ENCODE assay signal across 8 mouse cellular contexts in the genomic region with DNA sequence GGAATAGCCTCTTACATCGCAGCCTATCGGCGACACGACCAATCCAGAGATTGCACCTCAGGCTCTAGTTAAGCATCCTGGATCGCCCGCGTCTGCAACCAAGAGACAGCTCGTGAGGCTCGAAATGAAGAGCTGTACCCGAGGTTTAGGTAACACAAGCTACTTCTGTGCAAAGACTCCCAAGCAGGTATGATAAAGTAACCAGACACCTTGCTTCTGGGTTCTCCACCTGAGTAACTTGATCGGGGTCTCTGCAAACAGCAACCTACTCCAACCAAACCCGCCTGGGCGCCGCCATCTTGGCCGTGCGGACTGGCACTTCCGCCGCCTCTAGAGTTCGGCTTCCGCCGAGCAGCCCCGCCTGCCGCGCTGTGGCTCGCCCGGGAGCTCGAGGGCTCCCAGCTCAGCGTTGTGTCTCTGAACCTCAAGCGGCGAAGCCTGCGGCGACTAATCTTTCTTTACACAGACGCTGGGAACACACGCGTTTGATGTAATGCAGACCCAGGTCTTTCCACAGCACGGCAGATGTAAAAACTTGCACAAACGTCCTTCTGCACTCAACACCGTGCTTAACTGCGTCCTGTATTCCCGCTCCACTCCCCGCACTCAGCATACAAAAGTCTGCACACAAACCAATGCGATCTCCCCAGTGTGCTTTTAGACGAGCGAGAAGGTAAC. TPM values are rescaled to one million over a fixed set of nuclear protein-coding genes. Genes with fewer than 3 reads are reported as not detected.
DNase-seq lines count a peak whose midpoint lies in the region; ATAC-seq lines count a peak whose summit lies in the region.

A gene (minus strand): TSS at position 332 of the 678 bp plus-strand sequence.

- peak; percentile 99 for ATAC-seq in megakaryocyte-erythroid progenitor cell, adult 5-6 weeks (replicated peaks; ENCODE audit: low FRiP score, low TSS enrichment, poor library complexity, severe bottlenecking)

- intact Hi-C loops in gastrocnemius, postnatal 14 days (cut with DNase I; ENCODE audit: low total_unique reads): no loop called here
- intact Hi-C loops in left cerebral cortex, postnatal 14 days (cut with DNase I): no loop called here

- peak; percentile 81 to 82 for DNase-seq in adrenal gland, adult 18-20 months (ENCODE audit: low spot score in 2 of 2)
- peak; percentile 89 for DNase-seq in embryo, embryonic 10 days (ENCODE audit: low spot score)
- DNase-seq in gastrocnemius, postnatal 14 days: peak; percentile 85
- peak; percentile 86 for DNase-seq in induced T-regulatory cell, adult 2 months (ENCODE audit: low read depth)
- peak; percentile 76 to 86 for DNase-seq in left cerebral cortex, postnatal 14 days (ENCODE audit: low spot score in 2 of 2)
- DNase-seq in right cerebral cortex, postnatal 14 days: peak; percentile 88
- peak; percentile 86 for DNase-seq in yolk sac, embryonic 10.5 days (ENCODE audit: low spot score)

RNA-seq across cellular contexts. Expression of the gene that starts here (rescaled TPM):
- 10 to 100 TPM; 12.5 to 14.4 TPM for total RNA-seq in adrenal gland, adult 18-20 months (2021)
- total RNA-seq in gastrocnemius, postnatal 14 days (2021): 10 to 100 TPM; 12.7 to 12.9 TPM
- 10 to 100 TPM; 17.5 to 18.8 TPM for total RNA-seq in left cerebral cortex, postnatal 14 days (2021)
- 22.5 and 24.4 TPM in 2 replicates for total RNA-seq in megakaryocyte-erythroid progenitor cell, adult 5-6 weeks (2014; fragmentation: Nextera tagmentation)
- 5.0 and 9.1 TPM in 2 replicates for total RNA-seq in megakaryocyte-erythroid progenitor cell, adult 5-6 weeks (2017)

Comparison
In these comparisons a context has a peak if more than half of its experiments do, and no peak if none do; other contexts are left out.
1. Peak in every context shown above with its lines: DNase-seq and ATAC-seq.